Mouse (Mus musculus): ENCODE measurements at regions not wholly inside any gene's neighbourhood (a gene's known extent, or its start where the extent isn't known, plus 50 kb on each side); places are given as distances from the start of the nearest gene placed in this dataset.

- WGBS, result 55% methylated on average over 7 of the region's 7 CpGs
- H3K4me2 ChIP-seq, result no peak overlapping the region
- no peaks in the 10 kb centered on the region for H3K9me3 ChIP-seq
- peaks cover 23% of the 10 kb centered on the region for H3K27me3 ChIP-seq
- 0 out of 2 replicates have a peak overlapping the region, but pooled peaks have one; percentile 41 for H3K27ac ChIP-seq
- peaks cover 64% of the 10 kb centered on the region for H3K4me1 ChIP-seq (replicated peaks)
- ATAC-seq (ENCODE audit: insufficient number of reproducible peaks, insufficient read depth, low FRiP score, low TSS enrichment, low read depth), result no peak
- H3K36me3 ChIP-seq, result no peaks in the 10 kb centered on the region
- no peak overlapping the region for H3K4me3 ChIP-seq (replicated peaks)
- H3K9ac ChIP-seq (replicated peaks), result no peak overlapping the region
Measured at GRCm38 (mm10) chr13:32493806-32494205, 155.3 kb upstream of the Gmds start.

DNA sequence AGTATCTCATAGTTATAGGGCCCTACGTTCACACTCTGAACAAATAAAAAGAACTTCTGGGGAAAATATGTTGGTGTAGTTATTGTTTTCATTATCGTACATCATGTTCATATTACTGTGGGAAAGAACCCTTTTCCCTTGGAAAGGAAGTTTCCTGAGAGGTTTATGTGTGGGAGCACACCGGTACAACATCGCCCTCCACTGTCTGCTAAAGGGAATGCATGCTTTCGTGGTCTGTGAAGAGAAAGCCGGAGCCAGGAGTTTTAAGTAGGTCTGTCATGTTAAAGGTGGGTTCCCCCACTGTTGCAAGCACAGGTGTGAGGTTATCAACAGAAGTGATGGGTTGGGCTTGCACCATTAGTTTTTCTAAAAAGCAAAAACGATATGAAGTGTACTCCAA lies 154.8 kb upstream of the Gmds start:
- no peak for ATAC-seq (ENCODE audit: insufficient number of reproducible peaks, insufficient read depth, low FRiP score, low TSS enrichment, low read depth)
- peak overlapping the region; percentile 35; the same call in 1 of the 2 replicates for H3K4me2 ChIP-seq

GRCm38 (mm10) chr13:32492566-32492965 lies 154.0 kb upstream of the Gmds start:
- no peak for ATAC-seq (ENCODE audit: insufficient number of reproducible peaks, insufficient read depth, low FRiP score, low TSS enrichment, low read depth)
- Histone ChIP-seq H3K9ac (replicated peaks) (no peak overlapping the region), H3K4me2 (peak overlapping the region; percentile 35), H3K36me3 (no peaks in the 10 kb centered on the region), H3K9me3 (no peaks in the 10 kb centered on the region), H3K4me3 (replicated peaks) (no peak overlapping the region), H3K4me1 (replicated peaks) (peaks cover 56% of the 10 kb centered on the region), H3K27ac (peak overlapping the region; percentile 69), H3K27me3 (peaks cover 14% of the 10 kb centered on the region)
- WGBS, result 39% methylated on average over 7 of the region's 7 CpGs

More for the DNA sequence above, 154.8 kb upstream of the Gmds start:
- Histone ChIP-seq H3K4me1 (replicated peaks) (peaks cover 61% of the 10 kb centered on the region), H3K36me3 (no peaks in the 10 kb centered on the region), H3K27me3 (peaks cover 20% of the 10 kb centered on the region), H3K9me3 (no peaks in the 10 kb centered on the region), H3K9ac (replicated peaks) (no peak overlapping the region), H3K27ac (no peak overlapping the region), H3K4me3 (replicated peaks) (no peak overlapping the region)
- WGBS, result 12% methylated on average over 7 of the region's 7 CpGs

GRCm38 (mm10) chr13:32481444-32482058 lies 143.0 kb upstream of the Gmds start:
- 14% methylated on average over 8 of the region's 8 CpGs for WGBS
- H3K4me3 ChIP-seq (replicated peaks), result no peak overlapping the region
- H3K27me3 ChIP-seq, result peaks cover 13% of the 10 kb centered on the region
- 0 out of 2 replicates have a peak overlapping the region, but pooled peaks have one; percentile 4 for H3K4me2 ChIP-seq
- H3K9me3 ChIP-seq, result no peaks in the 10 kb centered on the region
- peaks cover 51% of the 10 kb centered on the region for H3K4me1 ChIP-seq (replicated peaks)
- H3K27ac ChIP-seq, result peak overlapping the region; percentile 68
- peak; percentile 88 for ATAC-seq (ENCODE audit: insufficient number of reproducible peaks, insufficient read depth, low FRiP score, low TSS enrichment, low read depth)
- H3K36me3 ChIP-seq, result no peaks in the 10 kb centered on the region
- no peak overlapping the region for H3K9ac ChIP-seq (replicated peaks)

- Histone ChIP-seq H3K36me3 (no peaks in the 10 kb centered on the region), H3K27ac (no peak overlapping the region), H3K9ac (replicated peaks) (no peak overlapping the region), H3K4me3 (replicated peaks) (no peak overlapping the region), H3K27me3 (peaks cover 18% of the 10 kb centered on the region), H3K4me2 (no peak overlapping the region), H3K4me1 (replicated peaks) (peaks cover 45% of the 10 kb centered on the region), H3K9me3 (no peaks in the 10 kb centered on the region)
- WGBS, result 11% methylated on average over 4 of the region's 4 CpGs
- no peak for ATAC-seq (ENCODE audit: insufficient number of reproducible peaks, insufficient read depth, low FRiP score, low TSS enrichment, low read depth)
Measured at GRCm38 (mm10) chr13:32480029-32480428, 141.5 kb upstream of the Gmds start.

- no peak overlapping the region for H3K4me3 ChIP-seq (replicated peaks)
- H3K36me3 ChIP-seq, result no peaks in the 10 kb centered on the region
- peaks cover 14% of the 10 kb centered on the region for H3K27me3 ChIP-seq
- no peak overlapping the region for H3K4me2 ChIP-seq
- H3K4me1 ChIP-seq (replicated peaks), result peaks cover 47% of the 10 kb centered on the region
- H3K27ac ChIP-seq, result 0 out of 2 replicates have a peak overlapping the region, but pooled peaks have one; percentile 5
- WGBS, result 69% methylated on average over 8 of the region's 8 CpGs
- H3K9me3 ChIP-seq, result no peaks in the 10 kb centered on the region
- no peak for ATAC-seq (ENCODE audit: insufficient number of reproducible peaks, insufficient read depth, low FRiP score, low TSS enrichment, low read depth)
- H3K9ac ChIP-seq (replicated peaks), result no peak overlapping the region
Measured at GRCm38 (mm10) chr13:32479118-32479818, 140.7 kb upstream of the Gmds start.

GRCm38 (mm10) chr13:32465787-32466186 lies 127.2 kb upstream of the Gmds start:
- H3K27me3 ChIP-seq, result 0 out of 2 replicates have a peak, but pooled peaks cover 9% of the 10 kb centered on the region
- no peak overlapping the region; the same call in 1 of the 2 replicates for H3K9ac ChIP-seq (replicated peaks)
- no peak overlapping the region for H3K4me3 ChIP-seq (replicated peaks)
- H3K4me2 ChIP-seq, result no peak overlapping the region
- no peaks in the 10 kb centered on the region for H3K36me3 ChIP-seq
- no peak overlapping the region for H3K27ac ChIP-seq
- peaks cover 16% of the 10 kb centered on the region for H3K4me1 ChIP-seq (replicated peaks)
- ATAC-seq (ENCODE audit: insufficient number of reproducible peaks, insufficient read depth, low FRiP score, low TSS enrichment, low read depth), result no peak
- 36% methylated on average over 5 of the region's 5 CpGs for WGBS
- H3K9me3 ChIP-seq, result no peaks in the 10 kb centered on the region

DNA sequence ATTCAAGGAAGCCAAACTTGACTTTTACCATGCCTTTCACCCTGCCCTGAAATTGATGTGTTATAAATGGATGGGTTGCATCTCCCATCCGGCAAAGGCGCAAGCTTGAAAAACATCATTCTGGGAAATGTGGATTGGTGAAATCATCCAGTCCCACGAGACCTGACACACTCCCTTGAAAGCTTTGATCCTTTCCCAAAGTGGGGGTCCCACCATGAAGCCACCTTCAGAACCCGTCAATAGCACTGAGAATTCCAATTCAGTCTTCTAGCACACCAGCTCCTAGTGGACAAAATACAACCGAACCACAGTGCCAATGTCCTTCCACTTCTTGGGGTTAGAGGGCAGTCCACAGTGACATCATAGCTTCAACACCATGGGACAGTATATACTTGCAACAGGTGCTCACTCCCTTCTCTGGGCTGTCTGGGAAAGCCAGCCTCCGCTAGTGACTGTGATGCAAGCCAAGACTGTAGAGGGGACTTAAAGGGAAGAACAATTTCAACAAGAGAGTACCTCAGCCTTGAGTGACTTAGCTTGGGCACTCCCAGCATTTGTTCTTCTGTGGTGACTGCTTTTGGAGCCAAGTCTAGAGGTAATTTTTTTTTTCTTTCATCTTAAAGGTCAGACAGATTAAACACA lies 126.6 kb upstream of the Gmds start:
- Histone ChIP-seq H3K9ac (replicated peaks) (no peak overlapping the region), H3K4me3 (replicated peaks) (no peak overlapping the region), H3K27me3 (0 out of 2 replicates have a peak, but pooled peaks cover 9% of the 10 kb centered on the region), H3K27ac (no peak overlapping the region), H3K4me1 (replicated peaks) (peaks cover 16% of the 10 kb centered on the region), H3K9me3 (no peaks in the 10 kb centered on the region), H3K4me2 (no peak overlapping the region), H3K36me3 (no peaks in the 10 kb centered on the region)
- WGBS, result 88% methylated on average over 6 of the region's 6 CpGs
- no peak for ATAC-seq (ENCODE audit: insufficient number of reproducible peaks, insufficient read depth, low FRiP score, low TSS enrichment, low read depth)

- H3K36me3 ChIP-seq, result no peaks in the 10 kb centered on the region
- no peak for ATAC-seq (ENCODE audit: insufficient number of reproducible peaks, insufficient read depth, low FRiP score, low TSS enrichment, low read depth)
- 0 out of 2 replicates have a peak overlapping the region, but pooled peaks have one; percentile 8 for H3K9ac ChIP-seq (replicated peaks)
- WGBS, result 59% methylated on average over 11 of the region's 11 CpGs
- H3K27ac ChIP-seq, result 0 out of 2 replicates have a peak overlapping the region, but pooled peaks have one; percentile 53
- H3K4me3 ChIP-seq (replicated peaks), result no peak overlapping the region
- H3K4me2 ChIP-seq, result no peak overlapping the region
- H3K4me1 ChIP-seq (replicated peaks), result peaks cover 20% of the 10 kb centered on the region
- H3K27me3 ChIP-seq, result peaks cover 6% of the 10 kb centered on the region; the same call in 1 of the 2 replicates
- no peaks in the 10 kb centered on the region for H3K9me3 ChIP-seq
Measured at GRCm38 (mm10) chr13:32454419-32455146, 116.0 kb upstream of the Gmds start.

DNA sequence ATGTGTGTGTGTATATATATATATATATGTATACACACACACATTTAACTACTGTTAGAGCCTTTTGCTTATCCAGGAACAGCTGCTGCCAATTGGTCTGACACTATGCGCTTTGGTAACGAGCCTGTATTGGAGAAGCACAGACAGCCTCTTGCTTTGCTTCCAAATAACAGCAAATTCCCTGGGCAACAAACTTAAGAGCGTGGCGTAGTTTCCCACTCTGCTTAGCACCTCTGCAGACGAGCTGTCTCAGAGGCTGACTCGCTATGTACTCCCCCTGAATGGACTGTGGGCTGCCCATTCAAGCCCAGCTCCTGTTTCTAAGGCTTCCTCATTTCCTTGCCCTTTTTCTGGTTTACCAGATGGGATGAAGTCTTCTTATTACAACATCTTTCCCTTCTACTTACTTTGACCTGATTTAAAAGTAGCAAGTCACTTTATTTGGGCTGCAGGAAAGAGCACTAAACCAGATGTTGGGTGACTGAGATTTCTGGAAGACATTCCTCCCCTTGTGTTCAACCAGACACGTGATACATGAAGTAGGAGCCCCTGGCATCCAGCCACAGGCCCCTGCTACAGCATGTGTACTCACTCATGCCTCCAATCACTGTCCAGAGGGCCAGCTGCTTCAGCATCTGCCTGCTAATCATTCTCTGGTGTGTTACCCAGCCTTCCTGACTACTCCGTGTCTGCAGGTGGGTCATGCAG lies 111.3 kb upstream of the Gmds start:
- peak; percentile 91 for ATAC-seq (ENCODE audit: insufficient number of reproducible peaks, insufficient read depth, low FRiP score, low TSS enrichment, low read depth)
- Histone ChIP-seq H3K27ac (peak overlapping the region; percentile 69), H3K36me3 (no peaks in the 10 kb centered on the region), H3K4me3 (replicated peaks) (no peak overlapping the region), H3K9ac (replicated peaks) (no peak overlapping the region), H3K27me3 (peaks cover 6% of the 10 kb centered on the region; the same call in 1 of the 2 replicates), H3K4me1 (replicated peaks) (peaks cover 22% of the 10 kb centered on the region), H3K4me2 (no peak overlapping the region; the same call in none of the 2 replicates), H3K9me3 (no peaks in the 10 kb centered on the region)
- 35% methylated on average over 8 of the region's 8 CpGs for WGBS

Data from limb, embryonic 12.5 days (tissue).